Mouse (Mus musculus) hindbrain, embryonic 12.5 days (tissue): ENCODE results near the gene BC028528. TPM values are rescaled to one million over a fixed set of nuclear protein-coding genes. Genes with fewer than 3 reads are reported as not detected.
"Not testable (repeated sequence)": the region's sequence is repeated elsewhere in the genome, so short reads cannot be mapped to it uniquely, and the experiment has no call there.

Experiments
- ATAC-seq: fragments of 200-750 bp; cut with Nextera tagmentation; 2 replicates; pipeline ENCODE4 v1.8.0; 2017; ENCODE audit warnings: moderate TSS enrichment; ENCODE audit not compliant: low FRiP score
- H3K27ac ChIP-seq: fragments of 300-500 bp; sonication (generic); 2 replicates; pipeline ENCODE4 v1.5.1; 2016; ENCODE audit warnings: mild to moderate bottlenecking
- H3K27me3 ChIP-seq: fragments of 300-500 bp; sonication (generic); 2 replicates; pipeline ENCODE4 v1.6.1; 2016; ENCODE audit warnings: mild to moderate bottlenecking
- H3K36me3 ChIP-seq: fragments of 300-500 bp; sonication (generic); 2 replicates; pipeline ENCODE4 v1.6.1; 2016; ENCODE audit warnings: mild to moderate bottlenecking
- H3K4me1 ChIP-seq: fragments of 300-500 bp; sonication (generic); 2 replicates; pipeline ENCODE4 v1.6.1; 2016
- H3K4me2 ChIP-seq: fragments of 300-500 bp; sonication (generic); replicated peaks from 2 replicates; pipeline ENCODE4 v1.6.1; 2016; ENCODE audit warnings: mild to moderate bottlenecking
- H3K4me3 ChIP-seq: fragments of 300-500 bp; sonication (generic); 2 replicates; pipeline ENCODE4 v1.5.1; 2016; ENCODE audit warnings: mild to moderate bottlenecking
- H3K9ac ChIP-seq: fragments of 300-500 bp; sonication (generic); 2 replicates; pipeline ENCODE4 v1.6.1; 2016; ENCODE audit warnings: mild to moderate bottlenecking, moderate library complexity
- H3K9me3 ChIP-seq: fragments of 300-500 bp; sonication (generic); replicated peaks from 2 replicates; pipeline ENCODE4 v1.6.1; 2016; ENCODE audit warnings: mild to moderate bottlenecking
- WGBS: fragments of 180-500 bp; shearing (Covaris S2); methylation state at CpG from one replicate; pipeline ENCODE4 v1.1.7; 2016; 5-methylcytosine and 5-hydroxymethylcytosine counted together
- polyA plus RNA-seq: library from polyadenylated mRNA; unstranded; fragments of >200 nt; fragmentation: Nextera tagmentation; extraction: Ambion mirVana; gene quantifications from 2 replicates; pipeline ENCODE4 v1.2.1, GENCODE M21; 2016

The BC028528 gene
- polyA plus RNA-seq, 1 experiment from 2014 or later, result 12.1 TPM

DNA sequence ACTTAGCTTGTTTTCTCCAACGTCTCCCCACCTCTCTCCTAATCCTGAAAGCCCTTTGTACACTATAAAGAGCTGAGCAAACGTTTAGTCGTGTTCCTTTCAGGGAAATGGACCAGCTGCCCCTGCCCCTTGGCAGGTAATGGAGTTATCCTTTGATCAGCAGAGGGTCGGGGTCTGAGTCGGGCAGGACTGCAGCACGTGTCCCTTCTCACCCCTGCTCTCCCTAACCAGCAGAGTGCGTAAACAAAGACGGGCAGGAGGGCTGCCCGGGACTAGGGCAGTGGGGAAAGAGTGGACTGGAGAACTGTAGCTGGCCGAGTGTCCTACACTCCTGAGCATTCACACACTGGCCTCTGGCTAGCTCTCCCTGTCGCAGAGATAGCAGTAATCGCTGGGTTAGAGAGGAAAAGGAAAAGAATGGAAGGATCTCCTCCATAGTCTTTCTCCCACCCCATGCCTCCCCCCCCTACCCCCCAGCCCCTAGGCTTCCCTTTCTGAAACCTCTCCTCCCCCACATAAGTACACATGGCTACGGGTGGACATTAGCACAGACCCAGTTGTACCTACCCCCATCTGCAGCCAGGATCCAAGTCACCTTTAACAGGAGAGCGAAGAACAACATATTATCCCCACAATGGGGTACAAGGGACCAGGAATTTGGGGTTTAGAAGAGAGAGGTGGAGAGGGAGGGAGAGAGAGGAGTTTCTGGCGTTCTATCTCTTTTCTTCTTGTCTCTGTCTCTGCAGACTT, 12.1 kb upstream of the BC028528 start:
- H3K27me3 ChIP-seq, result peaks cover 12% of the 10 kb centered on the region
- peak overlapping the region; percentile 54 for H3K9ac ChIP-seq
- peak overlapping the region; percentile 58 for H3K4me2 ChIP-seq
- H3K27ac ChIP-seq, result no peak overlapping the region
- H3K4me1 ChIP-seq, result peaks cover 35% of the 10 kb centered on the region
- H3K4me3 ChIP-seq, result peak overlapping the region; percentile 25
- 2% methylated on average over 15 of the region's 15 CpGs for WGBS
- no peaks in the 10 kb centered on the region for H3K36me3 ChIP-seq
- no peaks in the 10 kb centered on the region for H3K9me3 ChIP-seq
- ATAC-seq, result no peak

DNA sequence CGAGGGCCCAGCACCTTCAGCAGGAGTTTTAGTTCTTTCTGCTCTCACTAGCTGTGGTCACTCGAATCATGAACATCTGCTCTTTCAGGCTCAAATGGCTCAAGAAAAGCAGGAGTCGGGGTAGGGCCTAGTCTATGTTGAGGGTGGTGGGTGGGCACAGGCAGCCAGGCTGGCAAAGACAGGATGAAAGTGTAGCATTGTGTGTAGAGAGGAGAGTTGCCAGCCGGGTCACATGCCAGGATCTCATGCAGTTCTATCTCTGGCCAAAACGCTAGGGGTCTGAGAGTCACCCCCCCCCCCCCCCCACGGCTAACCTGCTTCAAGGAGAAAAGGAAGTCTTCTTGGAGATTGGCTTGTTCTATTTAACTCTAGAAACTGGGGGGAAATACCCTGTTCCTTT, 10.8 kb upstream of the BC028528 start:
- Histone ChIP-seq H3K36me3 (peaks cover 6% of the 10 kb centered on the region; the same call in 1 of the 2 replicates), H3K9ac (0 out of 2 replicates have a peak overlapping the region, but pooled peaks have one; percentile 13), H3K4me3 (no peak overlapping the region), H3K27ac (no peak overlapping the region), H3K9me3 (no peaks in the 10 kb centered on the region), H3K4me2 (0 out of 2 replicates have a peak overlapping the region, but pooled peaks have one; percentile 13), H3K27me3 (peaks cover 9% of the 10 kb centered on the region), H3K4me1 (peaks cover 35% of the 10 kb centered on the region)
- WGBS, result 31% methylated on average over 6 of the region's 6 CpGs
- ATAC-seq, result no peak

DNA sequence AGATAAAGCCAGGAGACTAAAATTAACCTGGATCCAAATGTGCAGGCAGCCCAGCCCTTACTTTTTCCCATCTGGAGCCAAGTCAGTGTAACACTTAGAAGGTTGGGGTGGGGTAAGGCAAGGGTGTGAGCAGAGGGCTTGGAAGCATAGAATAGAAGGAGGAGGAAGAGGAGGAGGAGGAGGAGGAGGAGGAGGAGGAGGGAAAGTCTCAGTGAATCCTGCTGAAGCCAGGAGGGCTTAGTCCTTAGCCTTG, 10.5 kb upstream of the BC028528 start:
- Histone ChIP-seq H3K4me3 (no peak overlapping the region), H3K27me3 (peaks cover 6% of the 10 kb centered on the region), H3K27ac (no peak overlapping the region), H3K4me2 (0 out of 2 replicates have a peak overlapping the region, but pooled peaks have one; percentile 13), H3K4me1 (peaks cover 35% of the 10 kb centered on the region), H3K36me3 (peaks cover 6% of the 10 kb centered on the region; the same call in 1 of the 2 replicates), H3K9me3 (no peaks in the 10 kb centered on the region), H3K9ac (peak overlapping the region; percentile 23; the same call in 1 of the 2 replicates)
- no peak for ATAC-seq

DNA sequence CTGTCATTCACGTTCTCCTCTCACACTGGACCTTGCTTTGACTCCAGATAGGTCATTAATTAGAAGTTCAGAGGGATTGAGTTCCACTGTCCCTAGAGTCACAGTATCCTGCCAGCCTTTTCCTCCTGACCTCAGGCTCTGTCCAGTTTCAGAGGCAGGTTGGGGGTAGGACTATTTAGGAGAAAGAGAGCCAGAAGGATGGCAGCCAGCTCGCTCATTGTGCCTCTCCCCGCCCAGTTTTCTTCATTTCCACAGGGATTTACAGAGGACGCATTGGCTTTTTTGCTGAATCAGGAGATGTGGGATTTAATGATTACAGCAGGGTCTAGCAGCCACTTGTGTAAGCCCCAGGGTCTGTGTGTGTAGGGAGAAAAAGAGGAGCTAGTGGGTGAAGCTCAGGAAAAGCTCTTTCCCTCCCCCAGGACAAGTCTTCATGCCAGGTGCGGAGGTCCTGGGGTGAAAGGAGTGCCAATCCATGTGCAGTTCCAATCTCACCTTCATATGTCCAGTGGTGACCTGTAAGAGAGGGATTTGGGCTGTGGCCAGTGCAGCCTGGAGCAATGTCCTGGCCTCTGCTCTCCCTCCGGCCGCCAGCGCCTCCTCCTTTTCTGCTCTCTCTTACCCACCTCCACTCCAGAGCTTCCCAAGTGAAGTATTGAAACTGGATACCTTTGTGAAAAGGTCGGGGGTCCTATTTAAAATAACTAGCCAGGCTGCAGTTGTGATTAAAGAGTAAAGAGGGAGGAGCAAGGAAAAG, 10.0 kb upstream of the BC028528 start:
- Histone ChIP-seq H3K36me3 (peaks cover 6% of the 10 kb centered on the region; the same call in 1 of the 2 replicates), H3K4me3 (no peak overlapping the region), H3K27me3 (peaks cover 5% of the 10 kb centered on the region; the same call in 1 of the 2 replicates), H3K4me2 (no peak overlapping the region), H3K9ac (peak overlapping the region; percentile 23; the same call in 1 of the 2 replicates), H3K27ac (no peak overlapping the region), H3K9me3 (no peaks in the 10 kb centered on the region), H3K4me1 (peaks cover 34% of the 10 kb centered on the region)
- WGBS, result 73% methylated on average over 9 of the region's 9 CpGs
- no peak for ATAC-seq

DNA sequence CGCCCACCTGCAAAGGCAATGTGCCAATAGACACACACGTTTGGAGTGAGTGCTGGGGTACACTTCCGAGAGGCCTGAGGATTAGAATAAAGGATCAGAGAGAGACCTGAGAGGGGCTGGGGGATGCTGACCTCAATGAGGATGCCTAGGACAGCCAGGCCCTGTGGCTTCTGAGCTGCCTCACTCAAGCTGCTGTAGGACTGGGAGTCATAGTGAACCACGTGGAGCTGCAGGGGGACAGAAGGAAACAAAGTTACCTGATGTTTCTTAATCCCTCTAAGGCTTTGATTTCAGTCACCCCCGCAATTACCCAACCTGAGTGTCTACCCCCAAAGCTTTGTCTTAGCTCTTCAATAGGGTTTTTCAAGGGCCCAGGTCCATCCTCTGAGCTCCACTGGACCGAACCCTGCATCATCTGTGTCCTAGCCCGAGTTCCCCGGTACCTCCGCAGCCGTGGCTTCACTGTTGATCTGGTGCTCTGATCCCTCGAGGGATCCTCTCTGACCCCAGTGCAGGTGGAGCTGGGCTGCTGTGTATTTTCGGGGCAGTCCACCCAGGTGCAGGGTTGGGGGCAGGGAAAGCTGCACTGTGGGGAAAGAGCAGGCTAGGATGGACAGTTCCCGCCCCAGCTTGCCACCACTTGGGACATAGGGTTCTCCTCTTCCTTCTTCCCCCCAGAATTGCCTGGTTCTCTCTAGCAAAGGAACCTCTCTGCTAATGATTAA, 8.2 kb upstream of the BC028528 start:
- Histone ChIP-seq H3K9me3 (no peaks in the 10 kb centered on the region), H3K9ac (no peak overlapping the region), H3K4me1 (peaks cover 27% of the 10 kb centered on the region), H3K36me3 (peaks cover 6% of the 10 kb centered on the region), H3K4me3 (no peak overlapping the region), H3K27ac (no peak overlapping the region), H3K4me2 (no peak overlapping the region), H3K27me3 (peaks cover 5% of the 10 kb centered on the region; the same call in 1 of the 2 replicates)
- ATAC-seq, result no peak
- WGBS, result 78% methylated on average over 13 of the region's 13 CpGs

DNA sequence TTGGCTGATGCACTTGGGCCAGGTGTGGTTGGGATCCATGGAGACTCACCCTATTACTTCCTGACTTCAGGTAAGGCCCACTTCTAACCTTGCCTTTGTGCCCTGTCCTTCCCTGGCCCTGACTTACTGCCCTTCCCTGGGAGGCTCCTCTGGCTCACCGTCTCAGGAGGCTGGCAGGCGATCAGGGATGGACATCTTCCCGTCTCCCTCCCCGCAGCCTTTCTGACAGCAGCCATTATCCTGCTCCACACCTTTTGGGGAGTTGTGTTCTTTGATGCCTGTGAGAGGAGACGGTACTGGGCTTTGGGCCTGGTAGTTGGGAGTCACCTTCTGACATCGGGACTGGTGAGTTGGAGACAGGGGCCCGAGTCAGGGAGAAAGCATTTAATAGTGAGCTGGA, 3.7 kb upstream of the BC028528 start:
- not testable (repeated sequence) for H3K36me3 ChIP-seq, H3K27me3 ChIP-seq, H3K4me3 ChIP-seq, H3K9me3 ChIP-seq, H3K27ac ChIP-seq, ATAC-seq, H3K9ac ChIP-seq
- peaks cover 28% of the 10 kb centered on the region for H3K4me1 ChIP-seq
- H3K4me2 ChIP-seq, result 0 out of 2 replicates have a peak overlapping the region, but pooled peaks have one; percentile 17
- 82% methylated on average over 7 of the region's 7 CpGs for WGBS

DNA sequence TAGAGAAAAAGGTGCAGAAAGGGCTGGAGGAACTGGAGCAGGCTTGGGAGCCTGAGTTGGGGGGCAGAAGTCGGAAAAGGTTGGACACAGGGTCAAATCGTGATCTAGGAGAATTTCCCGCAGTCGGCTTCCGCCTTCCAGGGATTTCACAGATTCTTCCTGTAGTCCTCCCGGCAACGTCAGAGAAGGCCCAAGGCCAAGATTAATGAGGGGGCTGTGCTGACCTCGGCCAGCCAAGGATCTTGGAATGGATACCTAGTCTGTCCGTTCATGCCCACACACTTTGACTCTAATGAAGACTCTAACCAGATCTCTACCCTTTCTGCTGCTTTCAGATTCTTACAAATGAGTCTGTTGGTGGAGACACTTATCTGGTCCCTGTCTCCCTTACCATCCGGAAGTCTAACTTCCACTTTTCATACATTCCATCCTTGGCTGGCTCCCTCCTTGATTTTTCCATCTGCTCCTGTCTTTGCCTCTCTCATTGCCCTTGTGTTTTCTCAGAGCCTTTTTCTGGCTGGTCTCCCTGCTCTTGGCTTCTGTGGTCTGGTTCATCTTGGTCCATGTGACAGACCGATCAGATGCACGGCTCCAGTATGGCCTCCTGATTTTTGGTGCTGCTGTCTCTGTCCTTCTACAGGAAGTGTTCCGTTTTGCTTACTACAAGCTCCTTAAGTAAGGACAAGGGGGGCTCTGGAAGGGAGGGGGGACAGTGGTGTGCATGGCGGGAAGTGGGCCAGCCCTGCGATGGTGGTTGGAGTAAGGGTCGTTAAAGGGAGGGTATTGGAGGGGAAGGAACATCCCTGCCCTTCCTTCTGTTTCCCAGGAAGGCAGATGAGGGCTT, 2.7 kb upstream of the BC028528 start:
- no peaks in the 10 kb centered on the region for H3K9me3 ChIP-seq
- ATAC-seq, result peak; percentile 3; the same call in 1 of the 2 replicates

DNA sequence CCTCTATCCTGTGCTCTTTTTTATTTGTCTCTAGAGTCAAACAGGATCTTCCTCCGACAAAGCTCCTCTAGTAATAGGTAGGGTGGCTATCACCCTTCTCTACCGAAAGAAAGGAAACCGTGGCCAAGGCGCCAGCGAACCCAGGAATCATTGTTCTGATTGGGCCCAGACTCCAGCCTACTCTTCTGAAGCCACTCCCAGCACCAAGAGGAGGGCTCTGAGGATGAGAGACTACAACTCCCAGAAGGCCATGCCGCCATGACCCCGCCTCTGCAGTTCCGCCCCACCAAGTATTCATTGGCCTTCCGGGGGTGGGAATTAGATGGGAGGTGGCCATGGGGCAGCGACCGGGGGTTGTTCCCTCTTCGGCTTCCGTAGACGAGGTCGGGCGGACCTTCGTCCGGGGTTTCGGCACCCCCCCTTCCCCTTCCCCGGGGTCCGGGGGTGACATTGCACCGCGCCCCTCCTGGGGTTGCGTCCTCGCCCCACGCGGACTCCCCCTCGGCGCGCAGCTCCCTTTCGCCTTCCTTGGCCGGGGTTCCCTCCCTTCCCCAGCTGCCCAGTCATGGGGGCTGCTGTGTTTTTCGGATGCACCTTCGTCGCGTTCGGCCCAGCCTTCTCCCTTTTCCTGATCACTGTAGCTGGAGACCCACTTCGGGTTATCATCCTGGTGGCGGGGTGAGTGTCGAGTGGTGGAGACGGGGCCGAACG, 2.0 kb upstream of the BC028528 start, which contains the start of gene Aph1a:
Gene Aph1a, plus strand, starts transcription at position 364 of the 711 bp plus-strand sequence.
- H3K9me3 ChIP-seq, H3K27me3 ChIP-seq, H3K36me3 ChIP-seq: not testable (repeated sequence)
- Histone ChIP-seq H3K4me3 (peak within 1 kb of the TSS; percentile 70), H3K27ac (peak within 1 kb of the TSS; percentile 60), H3K4me1 (peaks cover 28% of the 10 kb centered on the region), H3K4me2 (peak within 1 kb of the TSS; percentile 85), H3K9ac (peak within 1 kb of the TSS; percentile 80)
- peak; percentile 97 for ATAC-seq
- under 1% methylated on average over 29 of the region's 43 CpGs for WGBS

More for the DNA sequence above, 2.7 kb upstream of the BC028528 start:
- H3K27ac ChIP-seq, result peak overlapping the region; percentile 60; the same call in 1 of the 2 replicates
- peaks cover 28% of the 10 kb centered on the region for H3K4me1 ChIP-seq
- WGBS, result 17% methylated on average over 16 of the region's 16 CpGs
- peak overlapping the region; percentile 80 for H3K9ac ChIP-seq
- H3K27me3 ChIP-seq, result peaks cover 5% of the 10 kb centered on the region; the same call in 1 of the 2 replicates
- H3K36me3 ChIP-seq, result peaks cover 6% of the 10 kb centered on the region
- peak overlapping the region; percentile 70 for H3K4me3 ChIP-seq
- peak overlapping the region; percentile 85 for H3K4me2 ChIP-seq

DNA sequence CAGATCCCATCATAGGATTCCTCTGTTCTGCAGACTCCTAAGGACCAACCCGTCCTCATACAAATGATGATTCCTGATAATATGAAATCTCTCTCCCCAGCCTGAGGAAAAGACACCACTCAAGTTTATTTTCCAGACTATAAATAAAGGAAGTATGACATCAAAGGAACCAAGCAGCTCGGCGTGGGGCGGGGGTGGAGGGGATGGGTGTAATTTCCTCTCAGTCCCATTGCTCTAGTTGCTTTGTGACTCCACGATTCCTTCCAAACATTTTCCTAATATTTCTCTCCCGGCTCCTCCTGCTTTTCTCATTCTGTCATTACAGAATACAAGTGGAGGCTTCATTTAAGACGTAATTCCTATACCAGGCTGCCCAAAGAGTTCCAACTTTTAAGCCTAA, 1.3 kb upstream of the BC028528 start:
- Histone ChIP-seq H3K4me3 (peak overlapping the region; percentile 70), H3K36me3 (peaks cover 3% of the 10 kb centered on the region), H3K27me3 (peaks cover 5% of the 10 kb centered on the region; the same call in 1 of the 2 replicates), H3K4me2 (peak overlapping the region; percentile 57), H3K9ac (peak overlapping the region; percentile 48), H3K27ac (peak overlapping the region; percentile 57), H3K4me1 (peaks cover 28% of the 10 kb centered on the region), H3K9me3 (no peaks in the 10 kb centered on the region)
- WGBS, result 33% methylated on average over 7 of the region's 7 CpGs
- peak; percentile 7; the same call in 1 of the 2 replicates for ATAC-seq

DNA sequence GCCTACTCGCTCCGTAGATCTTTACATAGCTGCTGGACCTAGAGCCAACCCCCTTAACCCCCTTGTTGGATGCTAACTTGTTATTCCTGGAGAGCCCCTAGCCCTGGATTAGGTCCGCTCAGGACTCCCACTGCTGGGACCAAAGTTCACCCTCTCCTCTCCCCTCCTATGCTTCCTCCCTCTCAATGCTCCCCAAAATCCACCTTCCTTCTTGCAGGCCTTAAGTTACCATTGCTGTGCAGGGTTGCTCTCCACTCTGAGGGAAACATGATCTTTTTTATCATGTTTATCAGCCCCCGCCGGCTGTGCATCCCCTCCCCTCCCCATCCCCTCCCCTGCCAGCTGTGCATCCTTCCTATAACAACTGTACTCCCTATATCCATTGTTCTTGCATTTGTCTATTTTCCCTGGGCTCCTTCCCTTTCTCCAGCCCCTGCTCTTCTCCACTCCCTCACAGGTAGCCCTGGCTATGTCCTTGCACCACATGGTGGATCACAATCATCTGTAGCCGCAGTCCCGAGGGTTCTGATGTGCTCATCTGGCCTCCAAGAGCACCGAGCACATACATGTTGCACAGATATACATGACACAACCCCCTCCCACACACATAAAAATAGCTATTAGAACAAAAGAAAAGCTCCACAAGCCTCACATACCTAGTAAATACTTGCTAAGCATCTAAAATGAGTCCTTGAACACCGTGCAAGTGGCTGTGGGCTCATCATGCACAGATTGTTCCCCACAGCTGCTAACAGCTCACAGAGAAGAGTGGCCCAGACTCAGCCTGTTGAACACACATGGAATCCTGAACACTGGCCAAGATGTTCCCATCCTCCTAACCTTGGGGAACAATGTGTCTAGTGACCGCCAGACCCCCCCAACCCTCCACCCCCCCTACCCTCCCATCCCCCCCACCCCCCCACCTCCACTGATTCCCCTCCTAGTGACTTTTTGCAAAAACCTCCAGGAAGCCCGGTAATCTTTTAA, 554 bp upstream of the BC028528 start:
- 0 out of 2 replicates have a peak overlapping the region, but pooled peaks have one; percentile 3 for H3K4me3 ChIP-seq
- 33% methylated on average over 11 of the region's 11 CpGs for WGBS
- H3K9me3 ChIP-seq, result no peaks in the 10 kb centered on the region
- peak overlapping the region; percentile 18; the same call in 1 of the 2 replicates for H3K27ac ChIP-seq
- H3K4me1 ChIP-seq, result peaks cover 28% of the 10 kb centered on the region
- peak overlapping the region; percentile 35; the same call in 1 of the 2 replicates for H3K9ac ChIP-seq
- peaks cover 5% of the 10 kb centered on the region; the same call in 1 of the 2 replicates for H3K27me3 ChIP-seq
- H3K4me2 ChIP-seq, result peak overlapping the region; percentile 57
- H3K36me3 ChIP-seq, result no peaks in the 10 kb centered on the region; the same call in 1 of the 2 replicates
- ATAC-seq, result no peak
